Mouse (Mus musculus) heart, embryonic 12.5 days (tissue): ENCODE measurements around the gene Iqcb1. TPM values are rescaled to one million over a fixed set of nuclear protein-coding genes. Genes with fewer than 3 reads are reported as not detected.
"Not testable (repeated sequence)": the region's sequence is repeated elsewhere in the genome, so short reads cannot be mapped to it uniquely, and the experiment has no call there.

ENCODE experiments used
- ATAC-seq: fragments of 200-750 bp; cut with Nextera tagmentation; 2 replicates; pipeline ENCODE4 v1.8.0; 2017; ENCODE audit warnings: moderate TSS enrichment, moderate library complexity; ENCODE audit not compliant: insufficient number of reproducible peaks, low FRiP score
- H3K27ac ChIP-seq: fragments of 300-500 bp; sonication (generic); 2 replicates; pipeline ENCODE4 v1.5.1; 2016; ENCODE audit warnings: mild to moderate bottlenecking, moderate library complexity; ENCODE audit not compliant: poor library complexity, severe bottlenecking
- H3K27me3 ChIP-seq: fragments of 300-500 bp; sonication (generic); replicated peaks from 2 replicates; pipeline ENCODE4 v1.6.1; 2016; ENCODE audit warnings: mild to moderate bottlenecking, moderate library complexity
- H3K36me3 ChIP-seq: fragments of 300-500 bp; sonication (generic); 2 replicates; pipeline ENCODE4 v1.6.1; 2016; ENCODE audit warnings: mild to moderate bottlenecking, moderate library complexity
- H3K4me1 ChIP-seq: fragments of 300-500 bp; sonication (generic); replicated peaks from 2 replicates; pipeline ENCODE4 v1.6.1; 2016; ENCODE audit warnings: mild to moderate bottlenecking
- H3K4me2 ChIP-seq: fragments of 300-500 bp; sonication (generic); 2 replicates; pipeline ENCODE4 v1.6.1; 2016; ENCODE audit warnings: mild to moderate bottlenecking, moderate library complexity
- H3K4me3 ChIP-seq: fragments of 300-500 bp; sonication (generic); 2 replicates; pipeline ENCODE4 v1.5.1; 2016; ENCODE audit warnings: mild to moderate bottlenecking
- H3K9ac ChIP-seq: fragments of 300-500 bp; sonication (generic); 2 replicates; pipeline ENCODE4 v1.6.1; 2016; ENCODE audit warnings: mild to moderate bottlenecking, moderate library complexity
- H3K9me3 ChIP-seq: fragments of 300-500 bp; sonication (generic); replicated peaks from 2 replicates; pipeline ENCODE4 v1.6.1; 2016; ENCODE audit warnings: mild to moderate bottlenecking, moderate library complexity
- WGBS: fragments of 180-500 bp; shearing (Covaris S2); methylation state at CpG from one replicate; pipeline ENCODE4 v1.1.7; 2016; 5-methylcytosine and 5-hydroxymethylcytosine counted together
- polyA plus RNA-seq: library from polyadenylated mRNA; unstranded; fragments of >200 nt; fragmentation: Nextera tagmentation; extraction: Ambion mirVana; gene quantifications from 2 replicates; pipeline ENCODE4 v1.2.1, GENCODE M21; 2016

The Iqcb1 gene
- polyA plus RNA-seq, 1 experiment from 2014 or later: 34.1 TPM

- Histone ChIP-seq H3K4me1 (peaks cover 6% of the 10 kb centered on the region; the same call in 1 of the 2 replicates), H3K36me3 (no peaks in the 10 kb centered on the region), H3K9ac (no peak overlapping the region), H3K4me2 (no peak overlapping the region), H3K27ac (no peak overlapping the region), H3K4me3 (no peak overlapping the region), H3K9me3 (no peaks in the 10 kb centered on the region), H3K27me3 (no peaks in the 10 kb centered on the region)
- ATAC-seq: peak; percentile 77
- WGBS: 18% methylated on average over 7 of the region's 7 CpGs
These were observed 10.8 kb upstream of the Iqcb1 start for GRCm38 (mm10) chr16:36817321-36817926.

- 68% methylated on average over 6 of the region's 6 CpGs for WGBS
- no peak for ATAC-seq
- Histone ChIP-seq H3K9ac (no peak overlapping the region), H3K36me3 (no peaks in the 10 kb centered on the region), H3K4me2 (no peak overlapping the region), H3K27me3 (no peaks in the 10 kb centered on the region), H3K27ac (no peak overlapping the region), H3K9me3 (no peaks in the 10 kb centered on the region), H3K4me1 (peaks cover 6% of the 10 kb centered on the region; the same call in 1 of the 2 replicates), H3K4me3 (no peak overlapping the region)
These were observed 8.2 kb upstream of the Iqcb1 start for GRCm38 (mm10) chr16:36820016-36820415.

GRCm38 (mm10) chr16:36820747-36821146 lies 7.4 kb upstream of the Iqcb1 start:
- H3K36me3 ChIP-seq: no peaks in the 10 kb centered on the region
- ATAC-seq: no peak
- 51% methylated on average over 3 of the region's 3 CpGs for WGBS
- no peaks in the 10 kb centered on the region for H3K27me3 ChIP-seq
- peaks cover 6% of the 10 kb centered on the region; the same call in 1 of the 2 replicates for H3K4me1 ChIP-seq
- H3K27ac ChIP-seq: no peak overlapping the region
- H3K9me3 ChIP-seq: no peaks in the 10 kb centered on the region
- H3K4me3 ChIP-seq: no peak overlapping the region
- H3K9ac ChIP-seq: no peak overlapping the region
- H3K4me2 ChIP-seq: no peak overlapping the region

GRCm38 (mm10) chr16:36821474-36821873 lies 6.7 kb upstream of the Iqcb1 start:
- Histone ChIP-seq H3K36me3 (no peaks in the 10 kb centered on the region), H3K27ac (no peak overlapping the region), H3K4me1 (peaks cover 6% of the 10 kb centered on the region; the same call in 1 of the 2 replicates), H3K9ac (no peak overlapping the region), H3K4me3 (no peak overlapping the region), H3K9me3 (no peaks in the 10 kb centered on the region), H3K27me3 (no peaks in the 10 kb centered on the region), H3K4me2 (no peak overlapping the region)
- 10% methylated on average over 3 of the region's 3 CpGs for WGBS
- no peak for ATAC-seq

DNA sequence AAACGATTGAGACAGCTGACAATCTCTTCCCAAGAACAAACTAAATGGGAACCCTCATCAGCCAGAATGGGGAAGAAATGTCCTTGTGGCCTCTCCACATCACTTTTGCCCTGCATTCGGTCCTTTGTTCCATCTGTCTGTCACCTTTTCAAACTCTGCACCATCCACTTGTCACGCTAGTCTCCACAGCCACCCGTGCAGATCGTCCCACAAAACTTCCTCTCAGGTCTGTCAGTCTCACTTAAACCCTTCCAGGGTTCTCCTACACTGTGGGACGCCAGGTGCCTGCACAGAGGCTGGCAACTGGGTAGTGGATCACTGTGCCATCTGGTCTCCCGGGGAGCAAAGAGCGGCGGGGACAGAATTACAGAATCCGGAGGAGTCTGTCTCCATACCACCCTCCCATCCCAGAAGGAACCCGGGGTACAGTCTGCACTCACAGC lies 553 bp upstream of the Iqcb1 start:
- Histone ChIP-seq H3K4me2 (peak overlapping the region; percentile 97), H3K4me3 (peak overlapping the region; percentile 89), H3K36me3 (no peaks in the 10 kb centered on the region), H3K9ac (peak overlapping the region; percentile 90), H3K4me1 (peaks cover 9% of the 10 kb centered on the region), H3K27ac (no peak overlapping the region), H3K27me3 (0 out of 2 replicates have a peak, but pooled peaks cover 2% of the 10 kb centered on the region), H3K9me3 (no peaks in the 10 kb centered on the region)
- ATAC-seq: peak; percentile 28; the same call in 1 of the 2 replicates
- 4% methylated on average over 11 of the region's 11 CpGs for WGBS

GRCm38 (mm10) chr16:36828820-36829219 lies 635 bp downstream of the Iqcb1 start:
- H3K4me3 ChIP-seq: peak overlapping the region; percentile 89
- H3K9me3 ChIP-seq: no peaks in the 10 kb centered on the region
- H3K4me1 ChIP-seq: peaks cover 9% of the 10 kb centered on the region
- peak overlapping the region; percentile 90 for H3K9ac ChIP-seq
- no peaks in the 10 kb centered on the region for H3K36me3 ChIP-seq
- ATAC-seq: no peak
- no peak overlapping the region for H3K27ac ChIP-seq
- WGBS: 8% methylated on average over 11 of the region's 11 CpGs
- peak overlapping the region; percentile 97 for H3K4me2 ChIP-seq
- 0 out of 2 replicates have a peak, but pooled peaks cover 2% of the 10 kb centered on the region for H3K27me3 ChIP-seq

GRCm38 (mm10) chr16:36846894-36847293 lies 18.7 kb downstream of the Iqcb1 start:
- 89% methylated on average over 1 of the region's 1 CpGs for WGBS
- H3K9ac ChIP-seq, H3K4me3 ChIP-seq, H3K4me2 ChIP-seq, ATAC-seq, H3K27ac ChIP-seq, H3K4me1 ChIP-seq, H3K27me3 ChIP-seq, H3K9me3 ChIP-seq: not testable (repeated sequence)
- peaks cover 17% of the 10 kb centered on the region for H3K36me3 ChIP-seq

DNA sequence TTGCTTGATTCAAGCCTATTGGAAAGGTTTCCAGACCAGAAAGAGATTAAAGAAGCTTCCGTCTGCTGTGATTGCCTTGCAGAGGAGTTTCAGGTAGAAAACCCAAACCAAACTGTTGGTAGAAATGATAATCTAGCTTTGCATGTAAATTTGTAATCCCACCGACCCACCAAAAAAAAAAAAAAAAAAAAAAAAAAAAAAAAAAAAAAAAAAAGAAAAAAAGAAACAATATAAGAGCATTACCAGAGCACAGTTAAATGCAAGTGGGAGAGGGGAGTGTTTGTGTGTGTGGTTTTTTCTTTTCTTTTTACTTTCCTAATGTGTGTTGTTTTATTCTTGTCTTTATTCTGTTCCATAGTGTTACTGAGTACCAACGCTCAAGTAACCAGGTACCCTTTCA lies 23.0 kb downstream of the Iqcb1 start:
- H3K27me3 ChIP-seq: no peaks in the 10 kb centered on the region
- no peaks in the 10 kb centered on the region for H3K4me1 ChIP-seq
- H3K9me3 ChIP-seq: no peaks in the 10 kb centered on the region
- ATAC-seq: no peak
- peaks cover 19% of the 10 kb centered on the region for H3K36me3 ChIP-seq
- 95% methylated on average over 3 of the region's 3 CpGs for WGBS
- H3K4me3 ChIP-seq: no peak overlapping the region
- no peak overlapping the region for H3K9ac ChIP-seq
- H3K27ac ChIP-seq: no peak overlapping the region
- no peak overlapping the region for H3K4me2 ChIP-seq

GRCm38 (mm10) chr16:36863585-36863984 lies 35.4 kb downstream of the Iqcb1 start:
- 83% methylated on average over 3 of the region's 3 CpGs for WGBS
- Histone ChIP-seq H3K9ac (no peak overlapping the region), H3K4me2 (no peak overlapping the region), H3K4me1 (no peaks in the 10 kb centered on the region), H3K9me3 (no peaks in the 10 kb centered on the region), H3K27me3 (no peaks in the 10 kb centered on the region), H3K27ac (no peak overlapping the region), H3K4me3 (no peak overlapping the region), H3K36me3 (peaks cover 21% of the 10 kb centered on the region)
- ATAC-seq: no peak

GRCm38 (mm10) chr16:36869442-36869841 lies 41.3 kb downstream of the Iqcb1 start:
- H3K36me3 ChIP-seq: peaks cover 31% of the 10 kb centered on the region

DNA sequence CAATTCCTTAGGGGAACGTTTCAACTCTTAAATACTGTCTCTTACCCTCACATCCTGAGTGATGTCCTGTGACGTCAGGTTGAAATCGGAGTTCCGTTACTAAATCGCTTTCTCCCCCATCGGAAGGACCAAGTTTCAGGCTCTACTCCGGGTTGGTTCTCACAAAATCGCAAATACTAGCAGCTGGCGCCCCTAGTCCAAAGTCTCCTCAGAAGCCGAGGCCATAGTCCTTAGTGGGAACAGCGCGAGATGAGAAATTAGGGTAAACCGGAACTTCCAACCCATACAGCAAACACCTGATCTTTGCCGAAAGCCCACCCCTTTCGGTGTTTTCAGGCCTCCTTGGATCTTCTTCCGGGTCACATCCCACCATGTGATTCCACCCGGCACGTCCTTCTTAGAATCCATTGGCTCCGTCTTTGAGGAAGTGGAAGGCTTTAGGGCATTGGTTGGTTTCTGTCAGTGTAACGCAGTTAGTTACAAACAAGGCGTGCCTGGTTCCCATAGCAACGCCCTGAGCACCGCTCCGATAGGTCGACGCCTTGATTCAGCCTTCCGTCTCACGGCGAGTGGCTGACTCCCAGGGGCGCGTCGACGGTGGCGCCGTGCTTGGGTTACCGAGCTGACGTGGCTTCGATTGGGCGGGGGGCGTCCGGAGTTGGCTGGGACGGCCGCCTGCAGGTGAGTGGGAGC lies 46.5 kb downstream of the Iqcb1 start, which contains the start of the genes Eaf2 and Golgb1:
Gene Eaf2 (minus strand): TSS at position 421 of the 693 bp plus-strand sequence.
Gene Golgb1 (plus strand): TSS at position 558 of the 693 bp plus-strand sequence.
- Histone ChIP-seq H3K4me2 (peak within 1 kb of the TSS; percentile 76), H3K9ac (peak within 1 kb of the TSS; percentile 94), H3K27me3 (no peaks in the 10 kb centered on the region), H3K4me3 (peak within 1 kb of the TSS; percentile 92), H3K27ac (peak within 1 kb of the TSS; percentile 86), H3K36me3 (peaks cover 11% of the 10 kb centered on the region), H3K4me1 (peaks cover 23% of the 10 kb centered on the region), H3K9me3 (no peaks in the 10 kb centered on the region)
- under 1% methylated on average over 43 of the region's 43 CpGs for WGBS
- ATAC-seq: peak; percentile 100

More at GRCm38 (mm10) chr16:36869442-36869841, 41.3 kb downstream of the Iqcb1 start:
- WGBS: 87% methylated on average over 2 of the region's 2 CpGs
- Histone ChIP-seq H3K27me3 (no peaks in the 10 kb centered on the region), H3K9ac (no peak overlapping the region), H3K9me3 (no peaks in the 10 kb centered on the region), H3K4me1 (peaks cover 6% of the 10 kb centered on the region), H3K27ac (no peak overlapping the region), H3K4me3 (no peak overlapping the region), H3K4me2 (no peak overlapping the region)
- no peak for ATAC-seq
